Mouse (Mus musculus) liver, embryonic 11.5 days (tissue): ENCODE measurements around the gene Smarca2. TPM values are rescaled to one million over a fixed set of nuclear protein-coding genes. Genes with fewer than 3 reads are reported as not detected.

Source experiments
- ATAC-seq: fragments of 200-750 bp; cut with Nextera tagmentation; replicated peaks from 2 replicates; pipeline ENCODE4 v1.8.0; 2017; ENCODE audit warnings: moderate number of reproducible peaks, mild to moderate bottlenecking, moderate TSS enrichment, moderate library complexity; ENCODE audit not compliant: low FRiP score
- DNase-seq: peaks from one replicate; pipeline ENCODE4 v3.0.0-alpha.2; 2017; ENCODE audit warnings: low spot score
- H3K27ac ChIP-seq: fragments of 300-500 bp; sonication (generic); 2 replicates; pipeline ENCODE4 v1.5.1; 2014; ENCODE audit warnings: mild to moderate bottlenecking, low read depth, low read length, control low read depth
- H3K27me3 ChIP-seq: fragments of 300-500 bp; sonication (generic); replicated peaks from 2 replicates; pipeline ENCODE4 v1.6.1; 2014; ENCODE audit warnings: low read length, mixed read lengths; ENCODE audit not compliant: control insufficient read depth, insufficient read depth
- H3K36me3 ChIP-seq: fragments of 300-500 bp; sonication (generic); 2 replicates; pipeline ENCODE4 v1.6.1; 2014; ENCODE audit warnings: mild to moderate bottlenecking, low read length, moderate library complexity, mixed read lengths; ENCODE audit not compliant: control insufficient read depth, insufficient read depth
- H3K4me1 ChIP-seq: fragments of 300-500 bp; sonication (generic); replicated peaks from 2 replicates; pipeline ENCODE4 v1.6.1; 2014; ENCODE audit warnings: low read length, mixed read lengths; ENCODE audit not compliant: control insufficient read depth, insufficient read depth
- H3K4me2 ChIP-seq: fragments of 300-500 bp; sonication (generic); 2 replicates; pipeline ENCODE4 v1.6.1; 2014; ENCODE audit warnings: mild to moderate bottlenecking, control low read depth, moderate library complexity
- H3K4me3 ChIP-seq: fragments of 300-500 bp; sonication (generic); 2 replicates; pipeline ENCODE4 v1.5.1; 2014; ENCODE audit warnings: low read depth, low read length, control low read depth
- H3K9ac ChIP-seq: fragments of 300-500 bp; sonication (generic); 2 replicates; pipeline ENCODE4 v1.6.1; 2014; ENCODE audit warnings: low read depth, low read length, control low read depth
- H3K9me3 ChIP-seq: fragments of 300-500 bp; sonication (generic); 2 replicates; pipeline ENCODE4 v1.6.1; 2016; ENCODE audit warnings: low read length, inconsistent platforms, mixed read lengths; ENCODE audit not compliant: control insufficient read depth
- WGBS: fragments of 180-500 bp; shearing (Covaris S2); extraction: QIAGEN DNeasy Blood & Tissue Kit; methylation state at CpG from one replicate; pipeline ENCODE4 v1.1.7; 2014; 5-methylcytosine and 5-hydroxymethylcytosine counted together
- polyA plus RNA-seq: library from polyadenylated mRNA; unstranded; fragments of >200 nt; fragmentation: Nextera tagmentation; extraction: Ambion mirVana; gene quantifications from 2 replicates; pipeline ENCODE4 v1.2.1, GENCODE M21; 2014

Smarca2 gene
- polyA plus RNA-seq, 1 experiment from 2014 or later = 16.1 TPM

DNA sequence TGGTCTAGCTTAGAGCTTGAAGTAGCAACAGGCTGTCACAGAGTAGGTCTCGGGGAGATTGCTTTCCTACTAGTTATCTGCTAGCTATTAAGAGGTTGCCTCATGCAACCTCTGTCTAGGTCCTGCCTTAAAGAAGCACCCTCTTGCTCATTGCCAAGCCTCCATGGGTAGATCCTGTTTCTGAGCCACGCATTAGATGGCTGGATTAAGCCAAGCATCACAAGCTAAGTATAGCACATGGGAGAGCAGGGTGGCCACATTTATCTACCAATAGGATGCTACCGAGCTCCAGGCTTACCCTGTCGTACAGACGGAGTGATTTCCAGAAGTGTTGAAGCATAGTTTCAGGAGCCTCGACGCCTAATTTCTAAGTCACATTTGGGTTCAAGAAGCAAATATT lies 114.3 kb downstream of the Smarca2 start:
- Histone ChIP-seq H3K27me3 (no peaks in the 10 kb centered on the region), H3K9ac (no peak overlapping the region), H3K4me3 (no peak overlapping the region), H3K4me1 (no peaks in the 10 kb centered on the region), H3K36me3 (no peaks in the 10 kb centered on the region), H3K9me3 (no peaks in the 10 kb centered on the region), H3K27ac (no peak overlapping the region), H3K4me2 (no peak overlapping the region)
- no peak for ATAC-seq
- DNase-seq = no peak
- 86% methylated on average over 7 of the region's 7 CpGs for WGBS

DNA sequence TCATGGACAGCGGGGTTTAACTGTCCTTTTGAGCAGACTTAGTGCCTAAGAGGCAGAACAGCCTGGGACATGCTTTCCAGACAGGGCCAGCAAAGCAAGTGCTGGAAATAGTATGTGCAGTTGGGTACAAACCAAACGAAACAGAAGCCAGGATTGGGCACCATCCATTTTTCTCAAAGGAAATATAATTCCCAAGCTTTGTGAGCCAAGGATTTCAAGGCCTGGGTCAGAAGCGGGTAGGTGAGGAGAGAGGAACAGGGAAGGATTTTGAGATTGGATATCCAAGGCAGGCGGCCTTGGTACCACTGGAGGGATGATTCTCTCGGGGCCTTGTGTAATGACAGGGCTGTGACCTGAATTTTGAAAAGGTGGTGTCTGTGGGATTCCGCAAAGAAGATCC lies 116.9 kb downstream of the Smarca2 start:
- Histone ChIP-seq H3K27ac (no peak overlapping the region), H3K4me1 (no peaks in the 10 kb centered on the region), H3K9me3 (no peaks in the 10 kb centered on the region), H3K4me2 (no peak overlapping the region), H3K27me3 (no peaks in the 10 kb centered on the region), H3K4me3 (no peak overlapping the region), H3K36me3 (no peaks in the 10 kb centered on the region), H3K9ac (no peak overlapping the region)
- WGBS = 82% methylated on average over 6 of the region's 6 CpGs
- DNase-seq (no peak), ATAC-seq (no peak)

- no peaks in the 10 kb centered on the region for H3K9me3 ChIP-seq
- DNase-seq (no peak), ATAC-seq (no peak)
- H3K36me3 ChIP-seq = no peaks in the 10 kb centered on the region
- H3K4me1 ChIP-seq = no peaks in the 10 kb centered on the region
- no peak overlapping the region for H3K9ac ChIP-seq
- no peak overlapping the region for H3K27ac ChIP-seq
- H3K4me2 ChIP-seq = no peak overlapping the region
- no peaks in the 10 kb centered on the region for H3K27me3 ChIP-seq
- no peak overlapping the region for H3K4me3 ChIP-seq
- 84% methylated on average over 11 of the region's 11 CpGs for WGBS
Measured at GRCm38 (mm10) chr19:26723899-26724298, 119.0 kb downstream of the Smarca2 start.

DNA sequence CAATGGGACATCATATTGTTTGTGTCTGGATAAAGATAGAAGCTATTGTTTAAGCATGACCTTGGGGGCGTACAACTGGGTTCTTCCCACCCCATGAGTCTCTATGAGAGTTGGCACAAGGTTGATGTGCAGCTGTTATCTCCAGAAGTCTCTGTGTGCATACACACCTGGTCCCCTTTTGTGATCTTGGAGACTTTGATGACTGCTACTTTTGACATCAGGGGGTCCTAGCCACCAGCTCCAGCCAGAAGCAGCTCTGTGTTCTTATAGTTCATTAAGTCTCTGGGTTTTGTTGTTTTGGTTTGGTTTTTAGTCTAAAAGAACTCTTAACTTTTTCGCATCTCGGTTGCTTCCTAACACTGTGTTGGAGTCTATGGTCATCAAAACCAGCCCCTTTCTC lies 119.8 kb downstream of the Smarca2 start:
- Histone ChIP-seq H3K4me2 (no peak overlapping the region), H3K36me3 (no peaks in the 10 kb centered on the region), H3K9me3 (no peaks in the 10 kb centered on the region), H3K4me3 (no peak overlapping the region), H3K27me3 (no peaks in the 10 kb centered on the region), H3K9ac (no peak overlapping the region), H3K27ac (no peak overlapping the region), H3K4me1 (no peaks in the 10 kb centered on the region)
- WGBS = 87% methylated on average over 3 of the region's 3 CpGs
- DNase-seq = no peak
- no peak for ATAC-seq

- no peak overlapping the region for H3K9ac ChIP-seq
- 75% methylated on average over 9 of the region's 9 CpGs for WGBS
- H3K4me1 ChIP-seq = no peaks in the 10 kb centered on the region
- DNase-seq (no peak), ATAC-seq (no peak)
- H3K27me3 ChIP-seq = no peaks in the 10 kb centered on the region
- no peak overlapping the region for H3K4me3 ChIP-seq
- no peaks in the 10 kb centered on the region for H3K36me3 ChIP-seq
- H3K27ac ChIP-seq = no peak overlapping the region
- H3K4me2 ChIP-seq = no peak overlapping the region
- H3K9me3 ChIP-seq = no peaks in the 10 kb centered on the region
Measured at GRCm38 (mm10) chr19:26727796-26728195, 122.9 kb downstream of the Smarca2 start.

- Histone ChIP-seq H3K27me3 (no peaks in the 10 kb centered on the region), H3K4me3 (no peak overlapping the region), H3K9me3 (no peaks in the 10 kb centered on the region), H3K36me3 (no peaks in the 10 kb centered on the region), H3K4me1 (no peaks in the 10 kb centered on the region), H3K4me2 (no peak overlapping the region), H3K27ac (no peak overlapping the region), H3K9ac (no peak overlapping the region)
- WGBS = 77% methylated on average over 9 of the region's 9 CpGs
- no peak for DNase-seq
- ATAC-seq = no peak
Measured at GRCm38 (mm10) chr19:26730486-26730885, 125.6 kb downstream of the Smarca2 start.

DNA sequence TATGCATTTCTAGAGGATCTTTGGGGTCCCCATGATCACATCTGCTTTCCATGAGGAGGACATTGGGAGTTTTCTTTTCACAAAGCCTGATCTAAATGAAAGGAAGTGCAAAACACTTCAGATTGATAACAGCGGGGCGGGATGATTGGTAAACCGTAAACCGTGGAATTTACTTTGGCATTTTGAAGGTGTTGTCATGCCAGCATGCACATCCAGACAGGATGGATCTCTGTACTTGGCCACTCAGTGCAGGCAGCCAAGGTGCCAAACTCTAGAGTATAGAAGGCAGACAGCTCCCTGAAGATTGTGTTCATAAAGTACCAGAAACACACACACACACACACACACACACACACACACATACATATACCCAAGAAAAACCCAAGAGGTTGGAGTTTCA lies 126.3 kb downstream of the Smarca2 start:
- 87% methylated on average over 4 of the region's 4 CpGs for WGBS
- no peak for ATAC-seq
- no peak for DNase-seq

DNA sequence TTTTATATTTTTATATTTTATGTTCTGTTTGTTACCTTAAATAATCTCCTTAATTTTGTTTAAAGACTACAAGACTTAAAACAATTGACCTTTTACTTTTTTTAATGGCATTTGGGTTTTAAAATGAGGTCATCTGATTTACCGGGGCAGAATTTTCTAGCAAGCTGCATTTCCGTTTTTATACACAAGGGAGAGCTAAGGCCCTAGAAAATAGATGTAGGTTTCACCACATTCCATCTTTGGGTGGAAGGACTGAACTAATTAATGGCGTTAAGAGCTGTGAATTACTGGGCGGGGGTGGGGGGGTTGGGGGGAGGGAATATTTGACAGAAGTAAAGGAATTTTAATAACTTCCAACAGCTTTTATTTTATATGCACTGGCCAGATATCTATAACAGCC lies 127.0 kb downstream of the Smarca2 start:
- DNase-seq = no peak
- ATAC-seq = no peak
- no peak overlapping the region for H3K4me3 ChIP-seq
- no peaks in the 10 kb centered on the region for H3K36me3 ChIP-seq
- H3K9ac ChIP-seq = no peak overlapping the region
- H3K9me3 ChIP-seq = no peaks in the 10 kb centered on the region
- H3K4me1 ChIP-seq = no peaks in the 10 kb centered on the region
- 9% methylated on average over 4 of the region's 4 CpGs for WGBS
- no peak overlapping the region for H3K4me2 ChIP-seq
- H3K27ac ChIP-seq = no peak overlapping the region
- no peaks in the 10 kb centered on the region for H3K27me3 ChIP-seq

More for the DNA sequence above, 126.3 kb downstream of the Smarca2 start:
- Histone ChIP-seq H3K4me2 (no peak overlapping the region), H3K36me3 (no peaks in the 10 kb centered on the region), H3K27ac (no peak overlapping the region), H3K4me3 (no peak overlapping the region), H3K9me3 (no peaks in the 10 kb centered on the region), H3K4me1 (no peaks in the 10 kb centered on the region), H3K27me3 (no peaks in the 10 kb centered on the region), H3K9ac (no peak overlapping the region)

DNA sequence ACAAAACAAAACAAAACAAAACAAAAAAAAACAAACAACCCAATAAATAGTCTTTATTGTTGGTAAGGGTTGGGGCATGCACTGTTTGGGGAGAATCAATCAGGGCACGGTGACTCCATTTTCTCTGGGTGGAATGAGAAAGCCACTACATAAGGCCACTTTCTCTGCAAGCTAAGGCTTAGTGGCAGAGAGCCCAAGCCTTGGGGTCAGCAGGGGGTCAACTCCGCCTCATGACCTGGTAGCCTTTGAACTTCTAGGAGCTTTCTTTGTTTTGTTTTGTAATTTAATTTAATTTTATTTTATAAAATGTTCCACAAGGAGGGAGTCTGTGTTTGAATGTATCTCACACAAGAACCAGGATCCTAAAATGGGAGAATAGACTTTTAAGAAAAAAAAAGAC lies 128.2 kb downstream of the Smarca2 start:
- WGBS = 58% methylated on average over 2 of the region's 2 CpGs
- H3K27me3 ChIP-seq = no peaks in the 10 kb centered on the region
- no peak overlapping the region for H3K27ac ChIP-seq
- no peaks in the 10 kb centered on the region for H3K4me1 ChIP-seq
- H3K9me3 ChIP-seq = no peaks in the 10 kb centered on the region
- H3K4me3 ChIP-seq = no peak overlapping the region
- ATAC-seq (no peak), DNase-seq (no peak)
- H3K4me2 ChIP-seq = no peak overlapping the region
- H3K9ac ChIP-seq = no peak overlapping the region
- no peaks in the 10 kb centered on the region for H3K36me3 ChIP-seq
